Mouse (Mus musculus) forebrain, embryonic 14.5 days (tissue): ENCODE measurements around the gene Ppig. TPM values are rescaled to one million over a fixed set of nuclear protein-coding genes. Genes with fewer than 3 reads are reported as not detected.

Experiments
- ATAC-seq: fragments of 200-750 bp; cut with Nextera tagmentation; 2 replicates; pipeline ENCODE4 v1.8.0; 2017; ENCODE audit warnings: mild to moderate bottlenecking, moderate library complexity
- DNase-seq: peaks from one replicate; pipeline ENCODE4 v3.0.0-alpha.2; 2015; ENCODE audit warnings: low spot score
- H3K27ac ChIP-seq: fragments of 300-500 bp; sonication (generic); 2 replicates; pipeline ENCODE4 v1.5.1; 2014; ENCODE audit warnings: low read depth, mild to moderate bottlenecking, control low read depth, low read length, moderate library complexity
- H3K27me3 ChIP-seq: fragments of 300-500 bp; sonication (generic); replicated peaks from 2 replicates; pipeline ENCODE4 v1.6.1; 2014; ENCODE audit warnings: low read length, control low read depth, mixed read lengths; ENCODE audit not compliant: control insufficient read depth, insufficient read depth
- H3K36me3 ChIP-seq: fragments of 300-500 bp; sonication (generic); 2 replicates; pipeline ENCODE4 v1.6.1; 2014; ENCODE audit warnings: low read length, control low read depth; ENCODE audit not compliant: control insufficient read depth, insufficient read depth
- H3K4me1 ChIP-seq: fragments of 300-500 bp; sonication (generic); 2 replicates; pipeline ENCODE4 v1.6.1; 2014; ENCODE audit warnings: antibody characterized with exemption, low read length, control low read depth; ENCODE audit not compliant: control insufficient read depth, insufficient read depth
- H3K4me2 ChIP-seq: fragments of 300-500 bp; sonication (generic); 2 replicates; pipeline ENCODE4 v1.6.1; 2014; ENCODE audit warnings: mild to moderate bottlenecking, control low read depth, low read length
- H3K4me3 ChIP-seq: fragments of 300-500 bp; sonication (generic); 2 replicates; pipeline ENCODE4 v1.5.1; 2014; ENCODE audit warnings: low read depth, low read length, control low read depth
- H3K9ac ChIP-seq: fragments of 300-500 bp; sonication (generic); 2 replicates; pipeline ENCODE4 v1.6.1; 2014; ENCODE audit warnings: mild to moderate bottlenecking, low read length, control low read depth, moderate library complexity
- H3K9me3 ChIP-seq: fragments of 300-500 bp; sonication (generic); replicated peaks from 2 replicates; pipeline ENCODE4 v1.6.1; 2016; ENCODE audit warnings: low read length, control low read depth, mixed read lengths; ENCODE audit not compliant: control insufficient read depth
- WGBS: fragments of 180-500 bp; shearing (Covaris S2); extraction: QIAGEN DNeasy Blood & Tissue Kit; methylation state at CpG from one replicate; pipeline ENCODE4 v1.1.7; 2014; 5-methylcytosine and 5-hydroxymethylcytosine counted together
- polyA plus RNA-seq: library from polyadenylated mRNA; unstranded; fragments of >200 nt; fragmentation: Nextera tagmentation; extraction: Ambion mirVana; gene quantifications from 2 replicates; pipeline ENCODE4 v1.2.1, GENCODE M21; 2014

Gene Ppig
- polyA plus RNA-seq, 1 experiment from 2014 or later: 83.6 TPM

- Histone ChIP-seq H3K27me3 (no peaks in the 10 kb centered on the region), H3K9ac (no peak overlapping the region), H3K27ac (no peak overlapping the region), H3K4me2 (no peak overlapping the region), H3K4me3 (no peak overlapping the region), H3K9me3 (no peaks in the 10 kb centered on the region), H3K36me3 (peaks cover 59% of the 10 kb centered on the region), H3K4me1 (no peaks in the 10 kb centered on the region)
- 90% methylated on average over 3 of the region's 3 CpGs for WGBS
- no peak for DNase-seq
- ATAC-seq: no peak
Measured at GRCm38 (mm10) chr2:69690214-69690613, 32.1 kb upstream of the Ppig start.

- H3K4me2 ChIP-seq: no peak overlapping the region
- no peaks in the 10 kb centered on the region for H3K9me3 ChIP-seq
- H3K27me3 ChIP-seq: no peaks in the 10 kb centered on the region
- peaks cover 59% of the 10 kb centered on the region for H3K36me3 ChIP-seq
- no peak for ATAC-seq
- WGBS: 95% methylated on average over 6 of the region's 6 CpGs
- no peak overlapping the region for H3K27ac ChIP-seq
- H3K4me3 ChIP-seq: no peak overlapping the region
- DNase-seq: no peak
- no peaks in the 10 kb centered on the region for H3K4me1 ChIP-seq
- no peak overlapping the region for H3K9ac ChIP-seq
Measured at GRCm38 (mm10) chr2:69690843-69691242, 31.5 kb upstream of the Ppig start.

GRCm38 (mm10) chr2:69693501-69693900 is 28.8 kb upstream of the Ppig start:
- Histone ChIP-seq H3K27ac (no peak overlapping the region), H3K9ac (no peak overlapping the region), H3K36me3 (peaks cover 61% of the 10 kb centered on the region), H3K9me3 (no peaks in the 10 kb centered on the region), H3K4me2 (no peak overlapping the region), H3K27me3 (no peaks in the 10 kb centered on the region), H3K4me1 (no peaks in the 10 kb centered on the region), H3K4me3 (no peak overlapping the region)
- no peak for DNase-seq
- ATAC-seq: no peak
- 93% methylated on average over 11 of the region's 11 CpGs for WGBS

- Histone ChIP-seq H3K9ac (no peak overlapping the region), H3K36me3 (peaks cover 52% of the 10 kb centered on the region), H3K9me3 (no peaks in the 10 kb centered on the region), H3K27ac (no peak overlapping the region), H3K4me1 (no peaks in the 10 kb centered on the region), H3K4me2 (no peak overlapping the region), H3K4me3 (no peak overlapping the region), H3K27me3 (no peaks in the 10 kb centered on the region)
- ATAC-seq (no peak), DNase-seq (no peak)
- WGBS: 98% methylated on average over 8 of the region's 8 CpGs
Measured at GRCm38 (mm10) chr2:69700446-69700845, 21.9 kb upstream of the Ppig start.

- WGBS: 76% methylated on average over 14 of the region's 14 CpGs
- ATAC-seq: no peak
- H3K4me3 ChIP-seq: no peak overlapping the region
- DNase-seq: no peak
- H3K4me2 ChIP-seq: peak overlapping the region; percentile 80
- peaks cover 8% of the 10 kb centered on the region for H3K36me3 ChIP-seq
- H3K9me3 ChIP-seq: no peaks in the 10 kb centered on the region
- no peak overlapping the region for H3K27ac ChIP-seq
- no peak overlapping the region for H3K9ac ChIP-seq
- H3K4me1 ChIP-seq: peaks cover 9% of the 10 kb centered on the region
- H3K27me3 ChIP-seq: no peaks in the 10 kb centered on the region
Measured at GRCm38 (mm10) chr2:69712171-69712570, 10.2 kb upstream of the Ppig start.

GRCm38 (mm10) chr2:69712981-69713625 is 9.2 kb upstream of the Ppig start, which contains the start of gene Fastkd1:
Gene Fastkd1, minus strand, starts transcription at chr2:69713516.
- Histone ChIP-seq H3K27me3 (no peaks in the 10 kb centered on the region), H3K4me1 (peaks cover 9% of the 10 kb centered on the region), H3K36me3 (peaks cover 5% of the 10 kb centered on the region; the same call in 1 of the 2 replicates), H3K4me3 (peak within 1 kb of the TSS; percentile 81), H3K9me3 (no peaks in the 10 kb centered on the region), H3K27ac (no peak within 1 kb of the TSS), H3K4me2 (peak within 1 kb of the TSS; percentile 80), H3K9ac (peak within 1 kb of the TSS; percentile 80)
- WGBS: under 1% methylated on average over 39 of the region's 39 CpGs
- ATAC-seq: peak; percentile 100
- peak; percentile 96 for DNase-seq

GRCm38 (mm10) chr2:69713626-69714014 is 8.7 kb upstream of the Ppig start:
- no peaks in the 10 kb centered on the region for H3K27me3 ChIP-seq
- H3K27ac ChIP-seq: no peak overlapping the region
- H3K9ac ChIP-seq: no peak overlapping the region
- H3K36me3 ChIP-seq: peaks cover 5% of the 10 kb centered on the region; the same call in 1 of the 2 replicates
- WGBS: 32% methylated on average over 4 of the region's 4 CpGs
- no peaks in the 10 kb centered on the region for H3K9me3 ChIP-seq
- peak overlapping the region; percentile 80 for H3K4me2 ChIP-seq
- DNase-seq: no peak
- no peak; the same call in 1 of the 2 replicates for ATAC-seq
- peak overlapping the region; percentile 81 for H3K4me3 ChIP-seq
- peaks cover 9% of the 10 kb centered on the region for H3K4me1 ChIP-seq

- Histone ChIP-seq H3K27me3 (no peaks in the 10 kb centered on the region), H3K4me1 (peaks cover 9% of the 10 kb centered on the region), H3K9me3 (no peaks in the 10 kb centered on the region), H3K9ac (no peak overlapping the region), H3K36me3 (peaks cover 5% of the 10 kb centered on the region; the same call in 1 of the 2 replicates), H3K4me2 (no peak overlapping the region), H3K4me3 (no peak overlapping the region), H3K27ac (no peak overlapping the region)
- ATAC-seq: no peak
- 82% methylated on average over 5 of the region's 5 CpGs for WGBS
- DNase-seq: no peak
Measured at GRCm38 (mm10) chr2:69714126-69714525, 8.2 kb upstream of the Ppig start.

GRCm38 (mm10) chr2:69716483-69716882 is 5.9 kb upstream of the Ppig start:
- WGBS: 77% methylated on average over 3 of the region's 3 CpGs
- ATAC-seq: no peak

More at GRCm38 (mm10) chr2:69716483-69716882, 5.9 kb upstream of the Ppig start:
- no peak overlapping the region for H3K9ac ChIP-seq
- no peaks in the 10 kb centered on the region for H3K27me3 ChIP-seq
- H3K27ac ChIP-seq: no peak overlapping the region
- peaks cover 9% of the 10 kb centered on the region for H3K4me1 ChIP-seq
- no peak overlapping the region for H3K4me3 ChIP-seq
- H3K36me3 ChIP-seq: no peaks in the 10 kb centered on the region
- no peak overlapping the region for H3K4me2 ChIP-seq
- no peaks in the 10 kb centered on the region for H3K9me3 ChIP-seq
- DNase-seq: no peak
